Mouse (Mus musculus) G1E (cell line): ENCODE results near the gene Cdc42bpg. TPM values are rescaled to one million over a fixed set of nuclear protein-coding genes. Genes with fewer than 3 reads are reported as not detected.

Experiments
- ATAC-seq: 2 replicates; pipeline ENCODE4 v1.8.0; 2016; ENCODE audit warnings: mild to moderate bottlenecking; ENCODE audit not compliant: insufficient number of reproducible peaks, poor library complexity, low FRiP score, severe bottlenecking; ENCODE audit errors: extremely low read depth
- DNase-seq: peaks from one replicate; pipeline ENCODE4 v3.0.0; 2012; ENCODE audit warnings: low spot score
- H3K27me3 ChIP-seq: 2 replicates; pipeline ENCODE4 v1.6.1; 2012; ENCODE audit warnings: mild to moderate bottlenecking, low read length, inconsistent platforms; ENCODE audit not compliant: insufficient read depth
- H3K36me3 ChIP-seq: replicated peaks from 2 replicates; pipeline ENCODE3; 2012; ENCODE audit warnings: mild to moderate bottlenecking, inconsistent platforms
- H3K4me1 ChIP-seq: 2 replicates; pipeline ENCODE4 v1.6.1; 2012; ENCODE audit warnings: low read depth, low read length, inconsistent platforms, mixed read lengths; ENCODE audit not compliant: insufficient read depth
- H3K4me3 ChIP-seq: 2 replicates; pipeline ENCODE4 v1.5.1; 2012; ENCODE audit warnings: low read depth, mild to moderate bottlenecking, inconsistent platforms, low read length, moderate library complexity, mixed read lengths
- H3K9me3 ChIP-seq: replicated peaks from 2 replicates; pipeline ENCODE4 v1.6.1; 2012; ENCODE audit warnings: inconsistent platforms
- CTCF ChIP-seq: IDR thresholded peaks from 2 replicates; pipeline ENCODE4 v1.5.1; 2012; ENCODE audit warnings: low read depth, low read length, inconsistent platforms, mixed read lengths
- GATA1 ChIP-seq: IDR thresholded peaks from 2 replicates; pipeline ENCODE4 v1.6.1; 2012; ENCODE audit warnings: borderline replicate concordance, low read length, inconsistent platforms, mixed read lengths
- GATA2 ChIP-seq: IDR thresholded peaks from 2 replicates; pipeline ENCODE4 v1.6.1; 2012; ENCODE audit warnings: low read depth, low read length, inconsistent platforms, borderline replicate concordance
- POLR2AphosphoS5 ChIP-seq: IDR thresholded peaks from 2 replicates; pipeline ENCODE4 v1.6.1; 2012; ENCODE audit warnings: low read depth, low read length, inconsistent platforms; ENCODE audit not compliant: insufficient replicate concordance
- TAL1 ChIP-seq: conservative IDR thresholded peaks from 2 replicates; pipeline ENCODE4 v1.6.1; 2012; ENCODE audit warnings: low read depth, low read length, inconsistent platforms, mixed read lengths
- polyA plus RNA-seq: library from polyadenylated mRNA; stranded (reverse); fragments of >175 nt; gene quantifications from 2 replicates; pipeline ENCODE4 v1.2.3, GENCODE M21; 2012
- total RNA-seq, 2 experiments: library from RNA; stranded (forward) in 1 of 2; stranded (reverse) in 1 of 2; fragments of 200-1000 nt in 1 of 2; fragments of >200 nt in 1 of 2; fragmentation: Nextera tagmentation in 1 of 2; gene quantifications; 2 replicates each; pipeline ENCODE4 v1.2.3; 2014 to 2017

Gene Cdc42bpg
- total and polyA plus RNA-seq, 3 experiments: 2.0 to 14.1 (median 5.0) TPM

GRCm38 (mm10) chr19:6334673-6335457 lies 28.6 kb downstream of the Cdc42bpg start, which contains the start of gene Men1:
TSS of gene Men1 (plus strand) at chr19:6334979.
- Histone ChIP-seq H3K27me3 (peaks cover 3% of the 10 kb centered on the region; the same call in 1 of the 2 replicates), H3K36me3 (peaks cover 38% of the 10 kb centered on the region), H3K9me3 (no peaks in the 10 kb centered on the region), H3K4me1 (peaks cover 65% of the 10 kb centered on the region), H3K4me3 (peak within 1 kb of the TSS; percentile 85)
- no peak for TF ChIP-seq CTCF
- no peak for TF ChIP-seq POLR2AphosphoS5
- TF ChIP-seq TAL1: no peak
- no peak for TF ChIP-seq GATA2
- no peak for TF ChIP-seq GATA1
- DNase-seq: peak; percentile 96
- ATAC-seq: peak; percentile 92

DNA sequence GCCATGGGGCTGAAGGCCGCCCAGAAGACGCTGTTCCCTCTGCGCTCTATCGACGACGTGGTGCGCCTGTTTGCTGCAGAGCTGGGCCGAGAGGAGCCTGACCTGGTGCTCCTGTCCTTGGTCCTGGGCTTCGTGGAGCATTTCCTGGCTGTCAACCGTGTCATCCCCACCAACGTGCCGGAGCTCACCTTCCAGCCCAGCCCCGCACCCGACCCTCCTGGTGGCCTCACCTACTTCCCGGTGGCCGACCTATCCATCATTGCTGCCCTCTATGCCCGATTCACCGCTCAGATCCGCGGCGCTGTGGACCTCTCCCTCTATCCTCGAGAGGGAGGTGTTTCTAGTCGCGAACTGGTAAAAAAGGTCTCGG lies 29.2 kb downstream of the Cdc42bpg start:
- no peak for TF ChIP-seq POLR2AphosphoS5
- TF ChIP-seq CTCF: no peak
- no peak for TF ChIP-seq GATA2
- no peak for TF ChIP-seq GATA1
- TF ChIP-seq TAL1: no peak
- H3K4me1 ChIP-seq: peaks cover 71% of the 10 kb centered on the region
- no peaks in the 10 kb centered on the region for H3K9me3 ChIP-seq
- peak overlapping the region; percentile 85 for H3K4me3 ChIP-seq
- no peak for ATAC-seq
- peak; percentile 41 for DNase-seq
- H3K27me3 ChIP-seq: peaks cover 3% of the 10 kb centered on the region; the same call in 1 of the 2 replicates
- H3K36me3 ChIP-seq: peaks cover 44% of the 10 kb centered on the region

DNA sequence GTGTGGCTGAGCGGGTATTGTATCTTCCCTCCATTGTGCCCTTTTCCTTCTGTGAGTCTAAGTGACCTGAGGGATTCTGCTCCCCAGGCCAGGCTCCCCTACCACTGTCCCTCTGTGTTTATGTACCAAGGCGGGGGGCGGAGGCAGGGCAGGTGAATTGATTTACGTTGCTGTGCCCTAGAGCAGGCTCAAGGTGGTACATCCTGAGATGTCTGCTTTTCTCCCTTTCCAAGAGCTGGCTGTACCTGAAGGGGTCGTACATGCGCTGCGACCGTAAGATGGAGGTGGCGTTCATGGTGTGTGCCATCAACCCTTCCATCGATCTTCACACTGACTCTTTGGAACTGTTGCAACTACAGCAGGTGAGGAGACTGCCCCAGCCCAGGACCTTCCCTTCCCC lies 30.7 kb downstream of the Cdc42bpg start:
- Histone ChIP-seq H3K27me3 (no peaks in the 10 kb centered on the region), H3K4me1 (peaks cover 71% of the 10 kb centered on the region), H3K9me3 (no peaks in the 10 kb centered on the region), H3K36me3 (peaks cover 49% of the 10 kb centered on the region), H3K4me3 (peak overlapping the region; percentile 59; the same call in 1 of the 2 replicates)
- ATAC-seq: no peak
- DNase-seq: no peak
- TF ChIP-seq TAL1: no peak
- TF ChIP-seq CTCF: no peak
- TF ChIP-seq GATA2: no peak
- no peak for TF ChIP-seq GATA1
- no peak for TF ChIP-seq POLR2AphosphoS5

DNA sequence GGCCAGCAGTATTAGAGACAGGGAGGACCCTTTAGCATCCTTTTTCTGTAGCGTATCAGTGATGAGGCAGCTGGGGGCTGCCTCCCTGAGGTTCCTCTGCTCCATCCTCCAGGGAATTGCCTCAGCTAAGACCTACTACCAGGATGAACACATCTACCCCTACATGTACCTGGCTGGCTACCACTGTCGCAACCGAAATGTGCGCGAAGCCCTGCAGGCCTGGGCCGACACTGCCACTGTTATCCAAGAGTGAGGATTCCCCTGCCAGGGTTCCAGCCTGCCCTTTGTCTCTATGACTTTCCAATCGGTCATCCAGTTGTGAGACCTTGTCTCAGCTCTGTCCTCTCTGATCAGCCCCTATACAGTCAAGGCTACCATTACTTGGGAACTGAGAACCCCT lies 31.9 kb downstream of the Cdc42bpg start:
- H3K4me3 ChIP-seq: no peak overlapping the region
- no peak for TF ChIP-seq TAL1
- no peak for TF ChIP-seq POLR2AphosphoS5
- TF ChIP-seq CTCF: no peak
- no peak for TF ChIP-seq GATA1
- TF ChIP-seq GATA2: no peak
- DNase-seq: no peak
- ATAC-seq: no peak
- H3K4me1 ChIP-seq: peaks cover 77% of the 10 kb centered on the region
- peaks cover 61% of the 10 kb centered on the region for H3K36me3 ChIP-seq
- H3K9me3 ChIP-seq: no peaks in the 10 kb centered on the region
- no peaks in the 10 kb centered on the region for H3K27me3 ChIP-seq

DNA sequence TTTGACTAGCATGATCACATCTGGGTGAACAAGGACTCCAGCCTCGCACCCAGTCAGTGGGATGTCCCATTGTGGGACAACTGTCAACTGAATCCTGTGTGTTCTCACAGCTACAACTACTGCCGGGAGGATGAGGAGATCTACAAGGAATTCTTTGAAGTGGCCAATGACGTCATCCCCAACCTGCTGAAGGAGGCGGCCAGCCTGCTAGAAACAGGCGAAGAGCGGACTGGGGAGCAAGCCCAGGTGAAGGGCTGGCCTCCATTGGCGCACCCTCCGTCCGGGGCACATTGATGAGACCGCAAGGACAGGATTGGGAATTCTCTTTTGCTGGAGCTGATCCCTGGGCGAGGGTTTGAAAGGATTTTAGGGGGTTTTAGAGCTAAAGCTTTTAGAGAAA lies 32.5 kb downstream of the Cdc42bpg start:
- ATAC-seq (no peak), DNase-seq (no peak)
- Histone ChIP-seq H3K4me1 (peaks cover 75% of the 10 kb centered on the region), H3K9me3 (no peaks in the 10 kb centered on the region), H3K36me3 (peaks cover 66% of the 10 kb centered on the region), H3K4me3 (no peak overlapping the region), H3K27me3 (no peaks in the 10 kb centered on the region)
- TF ChIP-seq GATA2 (no peak), POLR2AphosphoS5 (no peak), TAL1 (no peak), GATA1 (no peak), CTCF (no peak)

DNA sequence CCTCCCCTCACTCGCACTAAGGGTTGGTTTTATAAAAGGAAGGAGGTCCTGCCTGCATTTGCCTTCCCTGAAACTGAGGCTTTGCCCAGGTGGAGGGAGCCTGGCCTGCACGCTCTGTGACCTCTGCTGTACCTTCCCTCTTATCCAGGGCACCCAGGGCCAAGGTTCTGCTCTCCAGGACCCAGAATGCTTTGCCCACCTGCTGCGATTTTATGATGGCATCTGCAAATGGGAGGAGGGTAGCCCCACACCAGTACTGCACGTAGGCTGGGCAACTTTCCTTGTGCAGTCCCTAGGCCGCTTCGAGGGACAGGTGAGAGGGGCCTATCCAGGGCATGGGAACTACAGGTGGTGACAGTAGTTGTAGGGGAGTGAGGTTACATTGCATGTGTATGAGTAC lies 32.9 kb downstream of the Cdc42bpg start:
- H3K27me3 ChIP-seq: no peaks in the 10 kb centered on the region
- H3K4me3 ChIP-seq: no peak overlapping the region
- no peaks in the 10 kb centered on the region for H3K9me3 ChIP-seq
- H3K36me3 ChIP-seq: peaks cover 71% of the 10 kb centered on the region
- H3K4me1 ChIP-seq: peaks cover 70% of the 10 kb centered on the region
- ATAC-seq (no peak), DNase-seq (no peak)
- TF ChIP-seq CTCF (no peak), POLR2AphosphoS5 (no peak), TAL1 (no peak), GATA1 (no peak), GATA2 (no peak)
